Mouse (Mus musculus): ENCODE measurements around the gene Ears2.

DNA sequence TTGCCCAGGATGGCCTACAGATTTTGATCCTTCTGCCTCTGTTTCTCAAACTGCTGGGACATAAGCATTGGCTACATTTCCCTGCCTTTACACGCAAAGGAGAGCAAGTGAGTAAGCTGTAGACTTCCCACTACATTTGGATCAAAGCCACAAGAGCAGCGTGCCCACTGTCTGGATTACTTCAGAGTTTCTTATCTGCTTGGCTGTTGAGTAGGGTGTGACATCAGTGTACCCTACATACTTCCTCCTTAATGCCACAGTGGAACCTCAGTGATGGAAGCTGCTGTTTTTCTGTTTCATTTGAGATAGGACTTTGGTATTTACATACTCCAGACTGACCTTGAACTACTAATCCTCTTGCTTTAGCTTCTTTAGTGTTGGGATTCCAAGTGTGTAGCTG is 20.2 kb downstream of the Ears2 start:
- no peak for TF ChIP-seq POLR2A (IDR thresholded peaks at IDR 0.05; ENCODE audit: borderline replicate concordance, insufficient read depth, low read length)
- TF ChIP-seq CTCF (IDR thresholded peaks at IDR 0.05; ENCODE audit: borderline replicate concordance, insufficient read depth, low read depth, low read length), result no peak
